Mouse (Mus musculus): ENCODE results near the gene Macf1. TPM values are rescaled to one million over a fixed set of nuclear protein-coding genes. Genes with fewer than 3 reads are reported as not detected.

Gene Macf1
- polyA plus RNA-seq, 1 experiment from 2014 or later = 69.9 TPM

GRCm38 (mm10) chr4:123402244-123402643, 281.9 kb downstream of the Macf1 start:
- Histone ChIP-seq H3K4me2 (no peak overlapping the region), H3K9ac (no peak overlapping the region), H3K27me3 (replicated peaks) (no peaks in the 10 kb centered on the region), H3K4me3 (no peak overlapping the region), H3K4me1 (replicated peaks) (peaks cover 42% of the 10 kb centered on the region), H3K36me3 (peaks cover 39% of the 10 kb centered on the region), H3K9me3 (replicated peaks) (no peaks in the 10 kb centered on the region), H3K27ac (ENCODE audit: poor library complexity, severe bottlenecking) (no peak overlapping the region)
- 83% methylated on average over 1 of the region's 1 CpGs for WGBS
- no peak for ATAC-seq (ENCODE audit: insufficient number of reproducible peaks, low FRiP score)

DNA sequence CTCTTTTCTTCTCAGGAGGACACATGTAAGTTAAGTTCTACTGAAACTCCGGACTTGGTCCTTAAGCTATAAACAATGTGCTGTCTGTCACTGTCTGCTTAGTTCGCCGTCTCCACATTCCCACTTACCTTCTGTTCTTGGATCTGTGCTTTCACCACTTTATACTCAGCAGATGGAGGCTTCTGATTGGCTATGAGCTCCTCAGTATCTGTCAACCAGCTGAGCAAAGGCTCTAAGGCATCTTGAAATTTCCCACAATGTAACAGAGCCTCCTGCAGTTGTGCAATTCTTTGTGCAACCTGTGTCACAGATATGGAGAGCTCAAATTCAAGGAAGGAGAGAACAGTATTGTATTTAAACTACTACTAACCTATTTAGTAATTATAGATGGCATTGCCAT, 282.9 kb downstream of the Macf1 start:
- Histone ChIP-seq H3K9me3 (replicated peaks) (no peaks in the 10 kb centered on the region), H3K27ac (ENCODE audit: poor library complexity, severe bottlenecking) (no peak overlapping the region), H3K9ac (no peak overlapping the region), H3K36me3 (peaks cover 44% of the 10 kb centered on the region), H3K4me1 (replicated peaks) (peaks cover 35% of the 10 kb centered on the region), H3K27me3 (replicated peaks) (no peaks in the 10 kb centered on the region), H3K4me3 (no peak overlapping the region), H3K4me2 (no peak overlapping the region)
- WGBS = 66% methylated on average over 3 of the region's 3 CpGs
- no peak for ATAC-seq (ENCODE audit: insufficient number of reproducible peaks, low FRiP score)

DNA sequence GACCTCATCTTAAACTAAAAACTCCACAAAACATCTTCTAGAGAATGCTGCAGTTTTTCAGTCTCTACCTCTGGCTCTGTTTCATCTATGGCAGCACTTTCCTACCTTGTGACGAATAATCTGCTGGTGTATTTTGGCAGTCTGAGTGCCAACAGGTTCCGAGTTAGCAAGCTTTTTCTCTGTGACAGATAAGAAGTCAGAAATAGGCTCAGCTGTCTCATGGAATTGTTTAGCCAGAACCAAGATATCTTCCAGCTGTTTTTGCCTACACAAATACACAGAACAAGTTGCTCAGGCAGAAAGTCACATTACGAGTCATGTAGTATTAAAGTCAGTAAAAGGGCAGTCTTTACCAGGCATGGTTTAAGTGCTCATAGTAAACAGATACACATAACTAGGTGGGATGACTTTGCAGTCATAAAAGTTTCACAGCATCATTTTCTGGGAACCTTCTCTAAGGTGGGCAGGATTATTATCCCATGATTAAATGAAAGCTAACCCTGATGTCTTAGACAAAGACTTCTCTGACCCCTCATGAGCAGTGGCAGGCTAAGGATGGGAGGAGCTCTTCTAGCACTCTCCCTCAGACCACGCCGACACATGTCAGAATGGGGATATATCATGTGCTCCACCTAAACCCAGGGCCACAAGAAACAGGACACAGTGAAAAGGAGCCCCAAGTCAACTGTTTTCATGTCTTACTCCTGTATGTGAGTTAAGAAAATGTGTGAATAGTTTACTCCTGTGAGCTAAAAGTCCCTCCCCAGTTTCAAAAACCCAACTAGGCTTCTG, 286.3 kb downstream of the Macf1 start:
- peaks cover 16% of the 10 kb centered on the region for H3K4me1 ChIP-seq (replicated peaks)
- no peaks in the 10 kb centered on the region for H3K27me3 ChIP-seq (replicated peaks)
- 53% methylated on average over 5 of the region's 5 CpGs for WGBS
- H3K9me3 ChIP-seq (replicated peaks) = no peaks in the 10 kb centered on the region
- H3K9ac ChIP-seq = no peak overlapping the region
- no peak overlapping the region for H3K4me3 ChIP-seq
- peaks cover 74% of the 10 kb centered on the region for H3K36me3 ChIP-seq
- no peak for ATAC-seq (ENCODE audit: insufficient number of reproducible peaks, low FRiP score)
- no peak overlapping the region for H3K4me2 ChIP-seq
- peak overlapping the region; percentile 51; the same call in 1 of the 2 replicates for H3K27ac ChIP-seq (ENCODE audit: poor library complexity, severe bottlenecking)

- H3K9ac ChIP-seq = no peak overlapping the region
- no peak overlapping the region for H3K4me3 ChIP-seq
- no peaks in the 10 kb centered on the region for H3K27me3 ChIP-seq (replicated peaks)
- H3K4me2 ChIP-seq = no peak overlapping the region
- H3K4me1 ChIP-seq (replicated peaks) = peaks cover 13% of the 10 kb centered on the region
- no peak overlapping the region for H3K27ac ChIP-seq (ENCODE audit: poor library complexity, severe bottlenecking)
- H3K9me3 ChIP-seq (replicated peaks) = no peaks in the 10 kb centered on the region
- WGBS = 91% methylated on average over 8 of the region's 8 CpGs
- peaks cover 82% of the 10 kb centered on the region for H3K36me3 ChIP-seq
- no peak for ATAC-seq (ENCODE audit: insufficient number of reproducible peaks, low FRiP score)
Measured at GRCm38 (mm10) chr4:123397049-123397448, 287.1 kb downstream of the Macf1 start.

- Histone ChIP-seq H3K9me3 (replicated peaks) (no peaks in the 10 kb centered on the region), H3K27ac (ENCODE audit: poor library complexity, severe bottlenecking) (no peak overlapping the region), H3K9ac (no peak overlapping the region), H3K4me2 (no peak overlapping the region), H3K4me1 (replicated peaks) (peaks cover 7% of the 10 kb centered on the region), H3K27me3 (replicated peaks) (no peaks in the 10 kb centered on the region), H3K36me3 (peaks cover 81% of the 10 kb centered on the region), H3K4me3 (no peak overlapping the region)
- no peak for ATAC-seq (ENCODE audit: insufficient number of reproducible peaks, low FRiP score)
- WGBS = 99% methylated on average over 2 of the region's 2 CpGs
Measured at GRCm38 (mm10) chr4:123395435-123396000, 288.6 kb downstream of the Macf1 start.

DNA sequence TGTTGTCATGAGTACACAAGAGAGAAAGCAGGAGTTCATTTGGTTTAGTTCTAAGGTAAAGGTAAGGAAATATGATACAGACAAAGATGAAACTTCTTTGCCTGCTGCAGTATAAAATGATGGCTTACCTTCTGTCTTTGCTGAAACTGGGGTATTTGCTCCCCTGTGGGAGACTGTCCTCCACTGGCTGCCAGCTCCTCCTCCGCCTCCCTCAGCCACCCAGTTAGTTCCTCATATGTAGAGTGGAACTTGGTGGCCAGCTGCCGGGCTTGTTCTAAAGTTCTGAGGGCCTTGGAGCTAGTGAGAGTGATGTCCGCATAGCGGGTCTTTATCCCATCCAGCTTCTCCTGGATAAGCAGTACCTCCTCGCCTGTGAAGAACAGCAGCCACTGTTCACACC, 289.3 kb downstream of the Macf1 start:
- Histone ChIP-seq H3K4me3 (no peak overlapping the region), H3K4me2 (no peak overlapping the region), H3K27ac (ENCODE audit: poor library complexity, severe bottlenecking) (no peak overlapping the region), H3K4me1 (replicated peaks) (peaks cover 7% of the 10 kb centered on the region), H3K9me3 (replicated peaks) (no peaks in the 10 kb centered on the region), H3K9ac (no peak overlapping the region), H3K27me3 (replicated peaks) (no peaks in the 10 kb centered on the region), H3K36me3 (peaks cover 85% of the 10 kb centered on the region)
- ATAC-seq (ENCODE audit: insufficient number of reproducible peaks, low FRiP score) = no peak
- WGBS = 93% methylated on average over 5 of the region's 5 CpGs

GRCm38 (mm10) chr4:123394269-123394668, 289.9 kb downstream of the Macf1 start:
- no peak overlapping the region for H3K4me2 ChIP-seq
- no peaks in the 10 kb centered on the region for H3K27me3 ChIP-seq (replicated peaks)
- H3K9me3 ChIP-seq (replicated peaks) = no peaks in the 10 kb centered on the region
- H3K4me1 ChIP-seq (replicated peaks) = peaks cover 7% of the 10 kb centered on the region
- H3K27ac ChIP-seq (ENCODE audit: poor library complexity, severe bottlenecking) = no peak overlapping the region
- peaks cover 84% of the 10 kb centered on the region for H3K36me3 ChIP-seq
- 98% methylated on average over 1 of the region's 1 CpGs for WGBS
- H3K4me3 ChIP-seq = no peak overlapping the region
- H3K9ac ChIP-seq = no peak overlapping the region
- no peak for ATAC-seq (ENCODE audit: insufficient number of reproducible peaks, low FRiP score)

DNA sequence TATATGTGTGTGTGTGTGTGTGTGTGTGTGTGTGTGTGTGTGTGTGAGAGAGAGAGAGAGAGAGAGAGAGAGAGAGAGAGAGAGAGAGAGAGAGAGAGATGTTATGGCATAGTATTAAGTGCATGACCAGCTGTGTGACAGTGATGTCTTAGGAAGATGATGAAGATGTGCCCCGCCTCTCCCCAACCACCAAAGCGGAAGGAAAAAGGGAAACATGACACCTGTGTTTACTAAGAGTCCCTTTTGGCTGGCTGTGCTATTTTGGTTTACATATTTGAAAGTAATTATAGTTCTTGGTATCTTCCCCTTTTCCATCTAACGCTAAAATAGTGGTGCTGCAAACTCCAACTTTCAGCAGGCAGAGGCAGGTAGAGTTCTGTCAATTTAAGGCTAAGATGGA, 291.2 kb downstream of the Macf1 start:
- WGBS = 90% methylated on average over 3 of the region's 3 CpGs
- Histone ChIP-seq H3K9me3 (replicated peaks) (no peaks in the 10 kb centered on the region), H3K9ac (no peak overlapping the region), H3K4me1 (replicated peaks) (peaks cover 6% of the 10 kb centered on the region), H3K36me3 (peaks cover 88% of the 10 kb centered on the region), H3K27ac (ENCODE audit: poor library complexity, severe bottlenecking) (no peak overlapping the region), H3K4me3 (no peak overlapping the region), H3K4me2 (no peak overlapping the region), H3K27me3 (replicated peaks) (no peaks in the 10 kb centered on the region)
- no peak for ATAC-seq (ENCODE audit: insufficient number of reproducible peaks, low FRiP score)

- WGBS = 98% methylated on average over 1 of the region's 1 CpGs
- H3K36me3 ChIP-seq = peaks cover 88% of the 10 kb centered on the region
- H3K9ac ChIP-seq = no peak overlapping the region
- no peak for ATAC-seq (ENCODE audit: insufficient number of reproducible peaks, low FRiP score)
- H3K4me3 ChIP-seq = no peak overlapping the region
- H3K4me1 ChIP-seq (replicated peaks) = no peaks in the 10 kb centered on the region; the same call in 1 of the 2 replicates
- H3K27me3 ChIP-seq (replicated peaks) = no peaks in the 10 kb centered on the region
- no peak overlapping the region for H3K27ac ChIP-seq (ENCODE audit: poor library complexity, severe bottlenecking)
- no peaks in the 10 kb centered on the region for H3K9me3 ChIP-seq (replicated peaks)
- no peak overlapping the region for H3K4me2 ChIP-seq
Measured at GRCm38 (mm10) chr4:123392187-123392586, 292.0 kb downstream of the Macf1 start.

DNA sequence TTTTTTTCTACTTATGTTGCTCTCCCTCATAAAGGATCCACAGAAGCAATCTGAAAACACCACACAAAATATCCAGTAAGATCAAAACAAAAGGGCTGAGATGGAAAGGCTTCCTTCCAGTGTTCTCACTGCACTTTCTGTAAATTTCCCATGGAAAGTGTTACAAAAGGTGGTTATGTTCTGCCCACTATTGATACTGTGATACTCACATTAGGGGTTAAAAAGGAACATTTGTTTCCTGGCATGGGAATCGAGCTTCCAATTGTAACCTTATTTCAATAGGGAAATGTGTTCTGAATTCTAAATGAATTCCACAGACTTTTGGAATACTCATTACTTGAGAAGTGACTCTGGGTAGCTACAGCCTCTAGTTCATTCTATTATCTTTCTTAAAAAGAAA, 299.1 kb downstream of the Macf1 start:
- Histone ChIP-seq H3K4me1 (replicated peaks) (no peaks in the 10 kb centered on the region), H3K27ac (ENCODE audit: poor library complexity, severe bottlenecking) (no peak overlapping the region), H3K27me3 (replicated peaks) (no peaks in the 10 kb centered on the region), H3K36me3 (peaks cover 90% of the 10 kb centered on the region), H3K4me3 (no peak overlapping the region), H3K9me3 (replicated peaks) (no peaks in the 10 kb centered on the region), H3K4me2 (no peak overlapping the region), H3K9ac (no peak overlapping the region)
- 74% methylated on average over 1 of the region's 1 CpGs for WGBS
- ATAC-seq (ENCODE audit: insufficient number of reproducible peaks, low FRiP score) = no peak

GRCm38 (mm10) chr4:123383173-123383572, 301.0 kb downstream of the Macf1 start:
- Histone ChIP-seq H3K9me3 (replicated peaks) (no peaks in the 10 kb centered on the region), H3K4me3 (no peak overlapping the region), H3K27ac (ENCODE audit: poor library complexity, severe bottlenecking) (no peak overlapping the region), H3K36me3 (peaks cover 86% of the 10 kb centered on the region), H3K4me2 (no peak overlapping the region), H3K9ac (no peak overlapping the region), H3K27me3 (replicated peaks) (no peaks in the 10 kb centered on the region), H3K4me1 (replicated peaks) (no peaks in the 10 kb centered on the region)
- 90% methylated on average over 7 of the region's 7 CpGs for WGBS
- ATAC-seq (ENCODE audit: insufficient number of reproducible peaks, low FRiP score) = no peak
